Mouse (Mus musculus) liver, embryonic 14.5 days (tissue): Measurements from ENCODE around the gene Tigd3.

Experiments used
- CTCF ChIP-seq: IDR thresholded peaks from 2 replicates; pipeline ENCODE4 v1.5.1; 2016; ENCODE audit warnings: antibody characterized with exemption, low read depth, control low read depth
- EP300 ChIP-seq: IDR thresholded peaks from 2 replicates; pipeline ENCODE4 v1.6.1; 2016; ENCODE audit warnings: antibody characterized with exemption, low read depth

DNA sequence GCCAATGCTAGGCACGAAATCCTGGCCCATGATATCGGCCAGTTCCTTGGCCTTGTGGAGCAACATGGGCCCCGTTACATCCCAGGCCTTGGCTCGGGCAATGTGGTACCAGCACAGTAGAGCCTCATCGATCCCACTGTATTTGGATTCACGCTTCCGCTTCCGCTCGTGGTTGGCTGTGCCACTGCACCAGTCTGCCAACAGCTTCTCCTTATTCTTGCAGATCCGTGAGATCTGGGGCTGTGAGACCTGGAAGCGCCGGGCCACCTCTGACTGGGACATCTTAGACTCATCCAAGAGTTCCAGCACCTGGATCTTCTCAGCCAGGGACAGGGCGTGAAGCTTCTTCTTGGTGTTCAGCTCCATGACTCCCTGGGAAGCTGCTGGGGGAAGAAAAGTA, 1.2 kb downstream of the Tigd3 start:
- TF ChIP-seq CTCF, result no peak
- no peak for TF ChIP-seq EP300
